Mouse (Mus musculus): Measurements from ENCODE around the gene Fmod. TPM values are rescaled to one million over a fixed set of nuclear protein-coding genes. Genes with fewer than 3 reads are reported as not detected.

Gene Fmod
- total and polyA plus RNA-seq, 3 experiments, result not detected

DNA sequence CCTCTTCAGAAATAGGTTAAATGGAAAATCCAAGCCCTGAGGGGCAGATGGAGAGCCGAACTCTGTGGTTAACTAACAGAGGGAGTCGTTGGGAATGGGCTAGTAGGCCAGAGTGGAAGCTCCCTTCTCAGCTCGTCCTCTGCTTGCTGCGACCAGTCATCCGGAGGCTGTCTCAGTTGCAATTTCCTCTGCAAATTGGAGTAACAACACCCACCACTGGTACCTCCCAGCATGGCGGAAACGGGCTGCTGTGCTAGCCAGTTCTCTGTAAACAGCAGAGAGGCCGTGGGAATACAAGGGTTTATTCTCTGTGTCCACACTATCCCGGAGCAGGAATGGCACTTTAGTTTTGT lies 26.7 kb downstream of the Fmod start:
- TF ChIP-seq ELF1 (IDR thresholded peaks at IDR 0.05; ENCODE audit: low read depth, low read length), result peak; percentile 40
- no peak for TF ChIP-seq JUN (IDR thresholded peaks at IDR 0.05; ENCODE audit: insufficient read depth, low read depth, low read length)
- 0 out of 2 replicates have a peak, but pooled peaks have one; percentile 35 for TF ChIP-seq MAFK (IDR thresholded peaks at IDR 0.05; ENCODE audit: insufficient replicate concordance, low read length)
- TF ChIP-seq POLR2A (IDR thresholded peaks at IDR 0.05; ENCODE audit: low read depth, low read length), result peak; percentile 18; the same call in 1 of the 2 replicates
- no peak for TF ChIP-seq RCOR1 (conservative IDR thresholded peaks at IDR 0.05; ENCODE audit: low read depth, low read length)
- H3K4me1 ChIP-seq (ENCODE audit: control insufficient read depth in 1 of 2, insufficient read depth in 2 of 2), result peaks cover 36 to 83% of the 10 kb centered on the region in 2 experiments
- H3K79me2 ChIP-seq (replicated peaks; ENCODE audit: control insufficient read depth, extremely low read depth, insufficient read depth, poor library complexity, severe bottlenecking), result no peaks in the 10 kb centered on the region
- H3K4me2 ChIP-seq (ENCODE audit: insufficient read depth, low read depth, poor library complexity, severe bottlenecking), result peak overlapping the region; percentile 69
- H3K4me3 ChIP-seq (replicated peaks in 1 of 3; ENCODE audit: low read depth in 2 of 3, low read length in 2 of 3, poor library complexity in 1 of 3), result peak overlapping the region in 2 of 3 experiments; percentile 28 to 29
- H3K27me3 ChIP-seq (replicated peaks), result peaks cover 8% of the 10 kb centered on the region
- dilution Hi-C loops (cut with MboI; ENCODE audit: extremely low pct_ligation_motif_present, extremely low pct_unique_long_range_greater_than_20kb, low sequenced_read_pairs) (no loop called here), in situ Hi-C loops (cut with MboI; ENCODE audit: low pct_ligation_motif_present, low pct_unique_long_range_greater_than_20kb, low sequenced_read_pairs) (no loop called here)
- H3K9ac ChIP-seq (ENCODE audit: insufficient read depth, low read depth), result peak overlapping the region; percentile 61
- H3K36me3 ChIP-seq (replicated peaks in 1 of 2; ENCODE audit: control insufficient read depth in 1 of 2, insufficient read depth in 1 of 2, low read length in 1 of 2), result no peaks in the 10 kb centered on the region
- peak overlapping the region; percentile 84 for H3K27ac ChIP-seq (ENCODE audit: insufficient read depth, low read depth)
- no peak for DNase-seq (ENCODE audit: extremely low read depth)
- H3K9me3 ChIP-seq (replicated peaks; ENCODE audit: low read length), result peaks cover 4% of the 10 kb centered on the region

DNA sequence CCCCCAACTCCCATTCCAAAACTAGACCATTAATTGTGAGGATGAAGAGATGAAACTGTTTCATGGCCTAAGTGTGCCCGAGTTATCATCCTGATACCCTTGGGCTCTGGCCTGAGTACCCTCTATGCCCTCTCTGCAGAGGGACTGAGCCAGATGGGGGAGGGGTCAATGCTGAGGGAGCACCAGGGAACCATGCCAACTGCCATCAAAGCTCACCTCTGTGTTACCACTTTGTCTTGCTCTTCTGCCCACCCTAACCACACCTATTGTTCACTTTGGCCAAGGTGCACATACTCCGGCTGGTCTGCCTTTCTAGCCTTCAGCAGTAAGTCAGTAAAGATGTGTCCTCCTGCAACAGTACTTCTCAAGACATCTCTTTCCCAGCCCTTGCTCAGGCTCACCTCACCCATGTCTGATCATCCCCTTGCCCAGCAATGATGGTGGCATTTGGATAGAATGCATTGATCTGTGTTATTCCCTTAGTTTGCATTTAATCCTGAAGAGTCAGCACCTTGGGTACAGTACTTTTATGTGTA lies 27.3 kb downstream of the Fmod start:
- no peaks in the 10 kb centered on the region for H3K79me2 ChIP-seq (replicated peaks; ENCODE audit: control insufficient read depth, extremely low read depth, insufficient read depth, poor library complexity, severe bottlenecking)
- H3K4me2 ChIP-seq (ENCODE audit: insufficient read depth, low read depth, poor library complexity, severe bottlenecking), result peak overlapping the region; percentile 69
- TF ChIP-seq HCFC1 (IDR thresholded peaks at IDR 0.05; ENCODE audit: low read depth, low read length) (no peak), NELFE (IDR thresholded peaks at IDR 0.05; ENCODE audit: low read depth, low read length) (no peak), CHD2 (IDR thresholded peaks at IDR 0.05; ENCODE audit: low read length) (peak; percentile 26; the same call in 1 of the 2 replicates), MEF2A (IDR thresholded peaks at IDR 0.05; ENCODE audit: borderline replicate concordance, low read depth, low read length) (no peak), JUND (conservative IDR thresholded peaks at IDR 0.05; ENCODE audit: low read depth, low read length) (no peak), POLR2AphosphoS2 (IDR thresholded peaks at IDR 0.05; ENCODE audit: low read depth, low read length) (no peak), EP300 (IDR thresholded peaks at IDR 0.05; ENCODE audit: low read length) (no peak)
- H3K9me3 ChIP-seq (replicated peaks; ENCODE audit: low read length), result peaks cover 4% of the 10 kb centered on the region
- H3K4me1 ChIP-seq (ENCODE audit: control insufficient read depth in 1 of 2, insufficient read depth in 2 of 2), result peaks cover 36 to 83% of the 10 kb centered on the region in 2 experiments
- peak overlapping the region; percentile 61; the same call in 1 of the 2 replicates for H3K9ac ChIP-seq (ENCODE audit: insufficient read depth, low read depth)
- dilution Hi-C loops (cut with MboI; ENCODE audit: extremely low pct_ligation_motif_present, extremely low pct_unique_long_range_greater_than_20kb, low sequenced_read_pairs), result no loop called here
- peaks cover 8% of the 10 kb centered on the region for H3K27me3 ChIP-seq (replicated peaks)
- in situ Hi-C loops (cut with MboI; ENCODE audit: low pct_ligation_motif_present, low pct_unique_long_range_greater_than_20kb, low sequenced_read_pairs), result no loop called here
- H3K27ac ChIP-seq (ENCODE audit: insufficient read depth, low read depth), result peak overlapping the region; percentile 84
- peak overlapping the region in 1 of 3 experiments; percentile 46 for H3K4me3 ChIP-seq (replicated peaks in 1 of 3; ENCODE audit: low read depth in 2 of 3, low read length in 2 of 3, poor library complexity in 1 of 3)
- DNase-seq (ENCODE audit: extremely low read depth), result no peak
- no peaks in the 10 kb centered on the region for H3K36me3 ChIP-seq (replicated peaks in 1 of 2; ENCODE audit: control insufficient read depth in 1 of 2, insufficient read depth in 1 of 2, low read length in 1 of 2)

DNA sequence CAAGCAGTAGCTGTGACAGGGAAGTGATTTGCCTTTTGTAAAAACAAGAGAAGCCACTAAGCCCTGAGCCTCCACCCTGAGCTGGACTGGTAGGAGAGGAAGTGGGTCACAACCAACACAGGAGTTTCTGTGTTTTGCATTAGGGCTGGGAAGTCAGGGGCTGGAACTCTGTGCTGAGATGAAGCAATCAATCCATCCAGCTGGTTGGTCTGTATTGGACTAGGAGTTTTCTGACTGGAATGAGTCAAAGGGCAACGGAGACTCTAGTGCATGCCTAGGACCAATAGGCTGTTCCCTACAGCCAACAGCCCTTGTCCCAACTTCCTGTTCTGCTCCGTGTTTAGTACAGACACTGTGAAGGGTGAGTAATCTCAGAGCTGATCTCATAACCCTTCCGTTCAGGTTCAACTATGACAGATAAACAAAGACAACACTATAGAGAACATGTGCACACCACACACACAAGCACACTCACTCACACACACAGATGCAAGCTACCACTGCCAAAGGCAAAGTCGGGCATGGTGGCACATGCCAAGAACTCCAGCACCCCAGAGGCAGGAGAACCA lies 28.3 kb downstream of the Fmod start:
- Histone ChIP-seq H3K9me3 (replicated peaks; ENCODE audit: low read length) (peaks cover 4% of the 10 kb centered on the region), H3K79me2 (replicated peaks; ENCODE audit: control insufficient read depth, extremely low read depth, insufficient read depth, poor library complexity, severe bottlenecking) (no peaks in the 10 kb centered on the region), H3K4me1 (ENCODE audit: control insufficient read depth in 1 of 2, insufficient read depth in 2 of 2) (peaks cover 33 to 75% of the 10 kb centered on the region in 2 experiments), H3K27me3 (replicated peaks) (peaks cover 8% of the 10 kb centered on the region), H3K9ac (ENCODE audit: insufficient read depth, low read depth) (no peak overlapping the region), H3K36me3 (replicated peaks in 1 of 2; ENCODE audit: control insufficient read depth in 1 of 2, insufficient read depth in 1 of 2, low read length in 1 of 2) (no peaks in the 10 kb centered on the region), H3K27ac (ENCODE audit: insufficient read depth, low read depth) (peak overlapping the region; percentile 84), H3K4me3 (replicated peaks in 1 of 3; ENCODE audit: low read depth in 2 of 3, low read length in 2 of 3, poor library complexity in 1 of 3) (no peak overlapping the region), H3K4me2 (ENCODE audit: insufficient read depth, low read depth, poor library complexity, severe bottlenecking) (peak overlapping the region; percentile 41)
- in situ Hi-C loops (cut with MboI; ENCODE audit: low pct_ligation_motif_present, low pct_unique_long_range_greater_than_20kb, low sequenced_read_pairs), result no loop called here
- dilution Hi-C loops (cut with MboI; ENCODE audit: extremely low pct_ligation_motif_present, extremely low pct_unique_long_range_greater_than_20kb, low sequenced_read_pairs), result no loop called here
- peak; percentile 65 for DNase-seq (ENCODE audit: extremely low read depth)
- TF ChIP-seq MEF2A (IDR thresholded peaks at IDR 0.05; ENCODE audit: borderline replicate concordance, low read depth, low read length) (no peak), MYC (IDR thresholded peaks at IDR 0.05; ENCODE audit: low read depth, low read length) (no peak), RCOR1 (conservative IDR thresholded peaks at IDR 0.05; ENCODE audit: low read depth, low read length) (no peak), ZNF384 (IDR thresholded peaks at IDR 0.05; ENCODE audit: low read depth, low read length) (no peak), RAD21 (IDR thresholded peaks at IDR 0.05; ENCODE audit: low read depth, low read length) (no peak), ZKSCAN1 (IDR thresholded peaks at IDR 0.05; ENCODE audit: borderline replicate concordance, low read depth, low read length) (no peak), EP300 (IDR thresholded peaks at IDR 0.05; ENCODE audit: low read length) (no peak; the same call in 1 of the 2 replicates), NRF1 (IDR thresholded peaks at IDR 0.05; ENCODE audit: low read depth, low read length) (no peak), USF2 (conservative IDR thresholded peaks at IDR 0.05; ENCODE audit: low read depth, low read length) (no peak), MAX (IDR thresholded peaks at IDR 0.05; ENCODE audit: low read length) (peak; percentile 46; the same call in 1 of the 2 replicates), TBP (conservative IDR thresholded peaks at IDR 0.05; ENCODE audit: low read depth, low read length) (no peak), E2F4 (IDR thresholded peaks at IDR 0.05; ENCODE audit: insufficient replicate concordance, low read depth, low read length) (no peak), KAT2A (IDR thresholded peaks at IDR 0.05; ENCODE audit: insufficient replicate concordance, low read length) (no peak), CHD1 (IDR thresholded peaks at IDR 0.05; ENCODE audit: low read depth, low read length) (no peak), BHLHE40 (IDR thresholded peaks at IDR 0.05; ENCODE audit: low read depth, low read length) (peak; percentile 64), SMC3 (IDR thresholded peaks at IDR 0.05; ENCODE audit: low read depth, low read length) (no peak)
